Mouse (Mus musculus): ENCODE results near the gene Gm17027.
A peak's percentile ranks its signal among the peaks of the same experiment; 100 is the strongest.
"Not testable (repeated sequence)": the region's sequence is repeated elsewhere in the genome, so short reads cannot be mapped to it uniquely, and the experiment has no call there.

The Gm17027 gene

DNA sequence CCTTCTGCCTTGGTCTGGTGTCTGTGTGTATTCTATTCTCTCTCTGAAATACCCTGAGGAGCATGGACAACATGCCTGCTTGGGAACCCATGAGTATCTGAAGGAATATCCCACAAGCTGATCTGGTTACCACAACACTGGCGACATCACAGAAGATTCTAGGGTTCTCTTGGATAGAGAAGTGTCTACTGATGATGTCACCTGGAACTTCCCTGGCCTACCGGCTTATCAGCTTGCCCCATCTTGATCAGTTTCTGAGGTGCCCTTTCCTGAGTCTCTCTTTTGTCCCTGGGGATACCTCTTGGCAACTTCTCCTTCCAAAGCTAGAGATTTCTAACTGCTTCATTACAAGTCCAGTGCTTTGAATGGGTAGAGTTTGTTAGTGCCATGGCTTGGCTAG, at the start of gene Gm17027:
TSS of gene Gm17027 (minus strand) at position 101 of the 400 bp plus-strand sequence.
- DNase-seq (ENCODE audit: low spot score): not testable (repeated sequence)

DNA sequence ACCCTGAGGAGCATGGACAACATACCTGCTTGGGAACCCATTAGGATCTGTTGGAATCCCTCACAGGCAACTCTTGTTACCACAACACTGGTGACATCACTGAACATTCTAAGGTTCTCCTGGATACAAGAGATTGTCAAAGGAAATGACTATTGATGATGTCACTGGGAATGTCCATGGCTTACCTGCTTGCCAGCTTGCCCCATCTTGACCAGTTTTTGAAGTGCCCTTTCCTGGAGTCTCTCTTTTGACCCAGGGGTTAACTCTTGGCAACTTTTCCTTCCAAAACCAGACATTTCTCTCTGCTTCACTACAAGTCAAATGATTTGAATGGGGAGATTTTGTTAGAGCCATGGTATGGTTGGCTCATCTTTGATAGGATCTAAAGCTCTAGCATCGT, 28.3 kb upstream of the Gm17027 start, which contains the start of gene Gm3573:
TSS of gene Gm3573 (minus strand) at position 101 of the 400 bp plus-strand sequence.
- not testable (repeated sequence) for DNase-seq (ENCODE audit: low spot score)

DNA sequence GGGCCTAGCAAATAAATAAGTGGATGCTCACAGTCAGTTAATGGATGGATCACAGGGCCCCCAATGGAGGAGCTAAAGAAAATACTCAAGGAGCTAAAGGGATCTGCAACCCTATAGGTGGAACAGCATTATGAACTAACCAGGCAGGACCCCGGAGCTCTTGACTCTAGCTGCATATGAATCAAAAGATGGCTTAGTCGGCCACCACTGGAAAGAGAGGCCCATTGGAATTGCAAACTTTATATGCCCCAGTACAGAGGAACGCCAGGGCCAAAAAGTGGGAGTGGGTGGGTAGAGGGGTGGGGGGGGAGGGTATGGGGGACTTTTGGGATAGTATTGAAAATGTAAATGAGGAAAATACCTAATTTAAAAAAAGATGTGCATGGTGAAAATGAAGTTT, 21.5 kb upstream of the Gm17027 start:
- peak; percentile 16 for DNase-seq (ENCODE audit: low spot score)

DNA sequence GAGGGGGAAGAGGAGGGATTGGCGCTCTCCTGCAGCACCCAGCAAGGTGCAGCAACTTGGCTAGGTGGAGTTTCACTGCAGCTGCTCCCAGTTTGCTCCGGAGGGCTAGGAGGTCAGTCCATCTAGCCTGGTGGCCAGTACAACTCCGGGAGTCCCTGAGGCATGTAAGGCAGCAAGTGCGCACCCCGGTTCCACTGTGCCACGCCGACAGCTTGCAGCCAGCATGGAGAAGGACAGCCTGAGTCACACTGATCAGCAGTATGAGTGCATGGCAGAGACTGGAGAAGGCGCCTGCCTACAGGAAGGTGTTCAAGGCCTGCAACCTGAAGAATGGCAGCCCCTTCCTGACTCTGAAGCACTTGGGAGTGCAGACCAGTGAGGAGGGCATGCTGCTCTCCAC, 27.9 kb downstream of the Gm17027 start:
- peak; percentile 10 for DNase-seq (ENCODE audit: low spot score)

DNA sequence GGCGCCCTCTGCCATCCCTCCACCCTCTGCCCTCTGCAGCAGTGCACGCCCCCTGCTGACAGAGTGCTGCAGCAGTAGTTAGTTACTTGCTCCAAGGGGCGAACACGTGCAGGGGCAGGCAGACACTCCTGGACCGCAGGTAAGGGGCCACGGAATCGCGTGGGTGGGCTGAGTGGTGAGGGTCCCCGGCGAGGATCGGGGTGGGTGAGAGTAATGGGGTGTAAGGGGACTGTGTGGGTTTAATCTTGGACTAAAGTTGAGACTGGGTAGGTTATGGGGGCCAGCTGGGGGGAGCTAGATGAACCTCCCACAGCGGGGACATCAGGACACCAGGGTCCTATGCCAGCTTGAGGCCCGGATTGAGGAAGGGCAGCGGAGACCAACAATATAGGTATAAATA, 28.6 kb downstream of the Gm17027 start:
- peak; percentile 9 for DNase-seq (ENCODE audit: low spot score)

DNA sequence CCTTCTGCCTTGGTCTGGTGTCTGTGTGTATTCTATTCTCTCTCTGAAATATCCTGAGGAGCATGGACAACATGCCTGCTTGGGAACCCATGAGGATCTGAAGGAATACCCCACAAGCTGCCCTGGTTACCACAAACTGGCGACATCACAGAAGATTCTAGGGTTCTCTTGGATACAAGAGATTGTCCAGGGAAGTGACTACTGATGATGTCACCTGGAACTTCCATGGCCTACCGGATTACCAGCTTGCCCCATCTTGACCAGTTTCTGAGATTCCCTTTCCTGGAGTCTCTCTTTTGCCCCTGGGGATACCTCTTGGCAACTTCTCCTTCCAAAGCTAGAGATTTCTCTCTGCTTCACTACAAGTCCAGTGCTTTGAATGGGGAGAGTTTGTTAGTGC, 45.2 kb downstream of the Gm17027 start, which contains the start of gene Gm7951:
TSS of gene Gm7951 (minus strand) at position 101 of the 400 bp plus-strand sequence.
- DNase-seq (ENCODE audit: low spot score): not testable (repeated sequence)
